Mouse (Mus musculus) mammary gland, adult 2 months (tissue): ENCODE measurements around the gene Lpin3. TPM values are rescaled to one million over a fixed set of nuclear protein-coding genes. Genes with fewer than 3 reads are reported as not detected.

Experiments
- polyA plus RNA-seq: library from polyadenylated mRNA; depleted of rRNA; stranded (reverse); fragments of >200 nt; gene quantifications from 2 replicates; pipeline ENCODE4 v1.2.3, GENCODE M21; 2012; ENCODE audit warnings: low replicate concordance; rRNA removed

Gene Lpin3
- 7.1 and 9.1 TPM in 2 replicates for polyA plus RNA-seq

DNA sequence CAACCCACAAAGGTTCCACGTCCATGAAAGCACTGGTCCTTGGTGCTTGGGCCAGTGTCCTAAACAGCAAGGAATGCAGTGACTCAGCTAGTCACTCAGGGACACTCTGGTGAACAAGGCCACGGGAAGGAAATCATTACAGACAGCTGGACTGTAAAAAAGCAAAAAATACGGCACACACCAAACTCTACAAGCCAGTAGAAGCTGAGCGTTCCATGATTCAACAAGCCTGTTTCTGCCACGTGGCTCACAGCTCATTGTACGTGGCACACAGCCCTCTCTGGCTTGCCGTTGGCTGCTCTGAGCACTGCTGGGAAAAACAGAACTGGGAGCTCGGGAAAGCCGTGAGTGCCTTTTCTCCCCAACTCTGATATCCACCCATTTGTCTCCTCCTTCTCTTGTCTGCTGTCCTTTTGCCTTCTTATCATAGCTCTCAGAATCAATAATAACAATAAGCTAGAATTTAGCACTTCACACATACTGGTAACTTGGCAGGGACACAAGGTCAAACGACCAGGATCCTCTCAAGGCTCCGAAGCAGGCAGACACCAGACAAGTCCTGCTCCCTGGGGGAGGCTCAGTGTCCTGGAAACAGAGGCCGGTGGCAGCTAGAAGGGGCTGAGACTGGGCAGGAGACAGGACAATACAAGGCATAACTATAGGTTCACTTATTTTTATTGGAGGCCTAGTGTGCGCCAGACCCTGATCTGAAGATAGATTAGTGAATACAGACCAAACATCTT lies at the start of gene Lpin3:
Gene Lpin3 (plus strand): TSS at position 218 of the 743 bp plus-strand sequence.

DNA sequence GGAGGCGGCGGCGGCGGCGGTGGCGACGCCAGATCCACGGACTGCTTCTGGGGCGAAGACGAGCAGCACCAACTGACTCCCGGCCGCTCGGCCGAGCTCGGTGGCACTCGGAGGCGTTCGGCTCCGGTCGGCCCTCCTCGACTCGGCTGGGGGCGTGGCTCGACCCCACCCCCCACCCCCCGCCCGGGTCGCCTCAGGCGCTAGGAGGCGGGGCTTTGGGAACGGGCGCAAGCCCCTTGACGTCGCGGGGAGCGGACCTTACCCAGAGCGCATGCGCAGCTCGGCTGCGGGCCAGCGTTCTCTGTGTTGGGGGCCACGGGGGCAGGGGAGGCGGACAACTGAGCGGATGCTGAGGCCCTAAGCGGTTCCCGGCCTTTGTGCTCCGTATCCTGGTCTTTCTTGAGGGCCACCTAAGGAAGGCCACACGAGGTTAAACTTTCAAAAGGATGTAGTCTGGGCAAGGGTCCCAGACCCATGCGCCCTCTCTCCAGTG lies 7.5 kb upstream of the Lpin3 start, which contains the start of gene Zhx3:
Gene Zhx3 (minus strand): TSS at position 109 of the 493 bp plus-strand sequence.

DNA sequence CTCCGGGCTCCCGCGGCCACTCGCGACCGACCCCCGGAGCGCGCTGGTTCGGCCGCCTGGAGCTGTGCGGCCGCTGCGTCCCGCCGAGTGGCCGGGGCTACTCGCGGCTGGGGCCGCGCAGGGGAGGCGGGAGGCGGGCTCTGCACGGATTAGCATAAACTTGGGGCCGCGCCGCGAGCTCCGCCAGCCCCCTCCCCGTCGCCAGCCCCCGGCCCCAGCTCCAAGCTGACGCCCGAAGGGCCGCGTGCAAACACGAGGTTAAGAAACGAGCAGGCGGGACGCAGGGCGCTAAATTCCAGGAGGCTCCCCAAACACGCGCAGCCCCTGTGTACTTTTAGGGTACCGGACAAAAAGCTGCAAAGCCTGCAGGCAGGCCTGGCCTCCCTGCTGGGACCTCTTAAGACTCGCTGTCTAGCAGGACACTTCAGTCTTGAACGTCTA lies 31.8 kb downstream of the Lpin3 start, which contains the start of gene Emilin3:
Gene Emilin3 (minus strand): TSS at position 98 of the 441 bp plus-strand sequence.

Other genes with a start within 250 kb of the Lpin3 start
- 7.4 and 21.9 TPM in 2 replicates for gene Top1, start 234.8 kb upstream of the Lpin3 start, polyA plus RNA-seq
- gene Plcg1, start 149.4 kb upstream of the Lpin3 start, polyA plus RNA-seq: 68.6 and 101 TPM in 2 replicates
- 9.1 and 10.2 TPM in 2 replicates for gene Zhx3, start 7.7 kb upstream of the Lpin3 start, polyA plus RNA-seq
- gene Emilin3, start 31.7 kb downstream of the Lpin3 start, polyA plus RNA-seq: 0.09 and 0.19 TPM in 2 replicates
- 10.1 and 11.5 TPM in 2 replicates for gene Chd6, start 228.4 kb downstream of the Lpin3 start, polyA plus RNA-seq